Mouse (Mus musculus): ENCODE results near the gene Unc93b1.

Unc93b1 gene

DNA sequence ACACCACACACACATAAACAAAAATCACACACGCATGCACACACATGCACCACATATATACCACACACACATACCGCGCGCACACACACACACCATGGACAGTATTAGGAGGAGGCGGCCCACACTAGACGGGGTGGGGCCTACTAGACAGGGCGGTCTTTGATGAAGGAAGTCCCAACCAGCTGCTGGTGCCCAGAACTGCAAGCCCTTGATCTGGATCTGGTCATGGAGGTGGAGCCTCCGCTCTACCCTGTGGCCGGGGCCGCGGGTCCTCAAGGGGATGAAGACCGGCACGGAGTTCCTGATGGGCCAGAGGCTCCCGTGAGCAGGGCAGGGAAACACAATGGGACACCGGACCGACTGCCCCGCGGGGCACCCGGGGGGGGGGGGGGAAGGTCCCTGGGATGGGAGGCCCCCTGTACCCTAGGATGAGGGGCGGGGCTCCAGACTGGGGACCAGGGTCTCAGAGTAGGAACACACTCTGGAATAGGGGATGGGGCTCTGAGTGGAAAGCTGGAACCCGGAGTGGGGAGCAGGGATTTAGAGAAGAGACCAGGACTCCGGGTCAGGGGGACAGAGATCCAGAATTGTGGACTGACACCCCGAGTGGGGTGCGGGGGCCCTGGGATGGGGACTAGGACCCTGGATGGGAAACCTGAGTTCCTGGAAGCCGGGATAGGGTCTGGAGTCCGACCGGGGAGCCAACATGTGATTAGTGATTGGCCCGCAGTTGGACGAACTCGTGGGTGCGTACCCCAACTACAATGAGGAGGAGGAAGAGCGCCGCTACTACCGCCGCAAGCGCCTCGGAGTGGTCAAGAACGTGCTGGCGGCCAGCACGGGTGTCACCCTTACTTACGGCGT is at the start of gene Unc93b1:
Gene Unc93b1 (plus strand): TSS at position 155 of the 864 bp plus-strand sequence.
- DNase-seq (ENCODE audit: low spot score) = peak; percentile 76

DNA sequence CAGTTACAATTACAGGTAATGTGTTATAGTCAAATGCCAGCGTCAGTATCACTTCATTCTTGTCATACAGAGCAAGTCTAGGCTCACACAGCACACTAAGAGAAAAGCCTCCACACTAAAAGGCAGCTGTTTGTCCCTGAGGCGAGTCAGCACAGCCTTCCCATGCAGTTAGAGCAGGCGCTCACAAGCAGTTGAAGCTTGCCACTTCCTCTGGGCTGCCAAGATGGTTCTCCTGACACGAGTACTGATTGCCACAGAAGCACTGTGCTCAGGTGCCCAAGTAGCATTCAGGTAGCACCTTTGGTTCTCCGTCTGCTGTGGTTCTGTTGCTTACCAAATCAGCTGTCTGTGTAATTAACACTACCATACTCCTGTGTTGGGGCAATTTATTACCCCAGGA is 45.9 kb upstream of the Unc93b1 start:
- DNase-seq (ENCODE audit: low spot score) = no peak

GRCm38 (mm10) chr19:3890181-3890580 is 44.8 kb upstream of the Unc93b1 start:
- DNase-seq (ENCODE audit: low spot score) = no peak

GRCm38 (mm10) chr19:3893545-3894116 is 41.4 kb upstream of the Unc93b1 start:
- DNase-seq (ENCODE audit: low spot score) = no peak

- DNase-seq (ENCODE audit: low spot score) = no peak
These were observed 40.7 kb upstream of the Unc93b1 start for GRCm38 (mm10) chr19:3894294-3894693.

GRCm38 (mm10) chr19:3895171-3895631 is 39.8 kb upstream of the Unc93b1 start:
- no peak for DNase-seq (ENCODE audit: low spot score)

DNA sequence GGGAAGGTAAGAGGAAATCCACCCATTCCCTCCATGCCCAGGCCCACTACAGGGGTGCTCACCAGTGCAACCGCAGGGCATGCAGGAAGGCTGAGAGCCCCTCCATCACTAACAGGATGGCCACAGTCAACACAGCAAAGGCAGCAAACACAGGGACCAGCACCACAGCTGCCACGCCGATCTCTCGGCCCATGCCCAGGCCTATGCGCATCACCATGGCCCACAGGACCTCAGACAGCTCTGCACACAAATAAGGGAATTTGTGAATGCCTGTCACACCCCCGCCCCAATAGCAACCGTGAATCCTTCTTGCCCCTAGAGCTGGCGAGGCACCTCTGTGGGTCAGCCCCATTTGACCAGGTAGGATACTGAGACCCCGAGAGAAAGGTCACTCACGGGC is 38.8 kb upstream of the Unc93b1 start:
- DNase-seq (ENCODE audit: low spot score) = no peak

DNA sequence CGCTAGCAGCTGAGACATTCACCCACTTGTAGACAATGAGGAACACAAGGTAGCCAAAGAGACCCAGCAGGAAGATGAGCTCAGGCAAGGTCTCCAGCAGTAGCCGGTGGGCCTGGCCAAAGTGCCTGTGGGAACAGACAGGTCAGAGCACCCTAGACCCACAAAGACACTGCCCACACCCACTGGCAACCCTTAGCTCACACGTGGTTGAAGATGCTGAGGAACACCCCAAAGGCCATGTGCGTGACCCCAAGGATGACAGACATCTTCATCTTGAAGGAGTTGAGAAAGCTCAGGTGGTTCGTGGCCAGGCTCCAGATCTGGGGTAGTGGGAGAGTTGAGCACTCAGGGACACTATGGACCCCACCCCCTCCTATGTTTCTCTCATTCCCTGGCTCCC is 37.4 kb upstream of the Unc93b1 start:
- no peak for DNase-seq (ENCODE audit: low spot score)

GRCm38 (mm10) chr19:3898952-3899351 is 36.0 kb upstream of the Unc93b1 start:
- no peak for DNase-seq (ENCODE audit: low spot score)

GRCm38 (mm10) chr19:3899618-3900017 is 35.4 kb upstream of the Unc93b1 start:
- DNase-seq (ENCODE audit: low spot score) = no peak

- peak; percentile 43 for DNase-seq (ENCODE audit: low spot score)
These were observed 32.0 kb upstream of the Unc93b1 start for GRCm38 (mm10) chr19:3902966-3903365.

DNA sequence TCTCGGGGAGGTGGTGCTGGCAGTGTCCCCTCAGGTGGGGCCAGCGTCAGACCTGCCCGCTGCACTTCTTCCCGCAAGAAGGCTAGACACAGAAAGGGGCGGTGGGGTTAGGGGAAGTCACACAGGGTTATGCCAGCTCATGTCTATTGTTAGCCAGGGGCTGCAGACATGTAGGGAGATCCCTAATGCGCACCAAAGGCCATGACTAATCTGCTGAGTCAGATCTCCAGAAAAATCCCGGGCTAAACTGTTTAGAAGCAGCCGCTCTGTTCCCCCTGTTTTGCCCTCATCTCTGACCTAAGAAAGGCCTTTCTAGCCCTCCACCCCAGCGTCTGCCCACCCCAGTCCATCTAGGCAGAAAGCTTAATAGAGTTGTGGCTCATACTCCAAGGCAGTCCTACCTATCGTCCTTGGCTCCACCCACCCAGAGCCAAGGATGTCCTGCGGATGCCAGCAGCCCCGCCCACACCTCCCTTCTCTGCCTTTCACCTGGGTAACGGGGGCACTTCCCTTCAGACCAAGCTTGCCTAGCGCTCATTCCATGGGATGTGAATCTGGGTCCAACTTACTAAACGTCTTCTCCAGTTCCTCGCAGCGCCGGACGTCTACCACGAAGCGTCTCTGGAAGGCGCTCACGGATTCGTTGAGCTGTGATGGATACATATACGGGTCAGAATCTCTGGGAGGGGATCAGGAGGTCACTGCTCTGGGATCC is 31.2 kb upstream of the Unc93b1 start:
- peak; percentile 45 for DNase-seq (ENCODE audit: low spot score)

DNA sequence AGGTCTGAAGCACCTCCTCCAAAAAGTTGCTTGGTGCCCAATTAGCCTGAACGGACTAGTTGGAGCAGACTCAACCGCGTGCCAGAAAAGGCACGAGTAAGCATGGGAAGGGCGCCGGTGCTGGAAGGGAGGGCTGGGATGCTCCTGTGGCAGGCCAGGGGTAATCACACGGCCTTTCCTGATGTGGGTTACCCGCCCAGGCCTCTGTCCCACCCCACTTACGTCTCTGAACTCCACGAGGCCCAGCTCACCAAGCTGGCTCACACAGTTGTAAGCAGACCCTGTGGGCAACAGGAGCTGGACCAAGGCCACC is 30.7 kb upstream of the Unc93b1 start:
- DNase-seq (ENCODE audit: low spot score) = no peak

- DNase-seq (ENCODE audit: low spot score) = peak; percentile 46
These were observed 29.6 kb upstream of the Unc93b1 start for GRCm38 (mm10) chr19:3905261-3905969.

DNA sequence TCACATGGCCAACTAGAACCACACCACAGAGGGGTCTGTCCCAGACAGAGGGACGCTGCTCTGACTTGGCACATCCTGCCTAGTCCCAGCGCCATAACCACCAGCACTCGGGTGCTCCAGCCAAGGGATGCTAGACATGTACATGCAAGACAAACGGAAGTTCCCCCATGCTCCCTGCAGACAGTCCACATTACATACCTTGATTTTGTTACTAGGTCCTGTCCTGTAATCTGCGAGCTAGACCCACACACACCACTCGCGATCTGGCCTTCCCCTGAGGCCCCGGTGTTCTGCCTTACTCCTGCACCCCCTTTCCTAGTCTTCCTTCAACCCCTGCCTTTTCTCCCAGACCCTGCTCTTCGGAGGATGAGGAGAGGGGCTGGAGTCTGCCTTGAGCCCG is 28.7 kb upstream of the Unc93b1 start:
- peak; percentile 46 for DNase-seq (ENCODE audit: low spot score)

- DNase-seq (ENCODE audit: low spot score) = peak; percentile 83
These were observed 27.9 kb upstream of the Unc93b1 start, which contains the start of gene Tcirg1 for GRCm38 (mm10) chr19:3906795-3907786. Gene Tcirg1, minus strand, starts transcription at chr19:3907133.

DNA sequence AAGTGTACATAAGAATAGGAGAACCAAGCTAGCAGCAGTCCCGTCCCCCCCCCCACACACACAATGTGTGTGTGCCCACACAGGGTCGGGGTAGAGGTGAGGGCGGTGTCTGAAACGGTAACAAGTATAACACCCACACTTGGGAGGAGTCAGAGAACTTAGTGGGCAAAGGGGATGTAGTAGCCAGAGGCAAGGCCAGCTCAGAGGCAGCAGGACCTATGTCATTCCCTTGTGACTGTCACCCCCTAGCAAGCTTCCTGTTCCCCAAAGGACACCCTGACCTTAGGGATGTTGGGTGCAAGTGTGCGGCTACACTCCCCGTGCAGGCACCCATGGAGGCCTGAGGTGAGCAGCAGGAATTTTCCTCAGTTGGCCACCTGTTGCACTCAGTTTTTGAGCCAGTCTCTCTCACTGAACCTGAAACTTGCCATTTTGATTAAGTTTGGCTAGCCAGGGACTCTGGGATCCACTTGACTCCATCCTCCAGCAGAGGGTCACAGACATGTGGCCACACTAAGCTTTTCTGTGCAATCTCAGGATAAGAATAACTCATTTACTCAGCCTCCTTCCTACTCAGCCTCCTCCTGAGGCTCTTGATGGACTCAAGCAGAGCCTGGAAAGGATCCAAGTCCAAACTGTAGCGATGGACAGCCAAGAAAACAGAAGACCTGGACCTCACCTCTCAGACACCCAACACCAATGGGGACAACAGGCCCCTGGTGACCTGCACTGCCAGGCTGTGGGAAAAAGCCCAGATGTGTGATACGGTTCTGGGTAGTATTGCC is 26.9 kb upstream of the Unc93b1 start:
- DNase-seq (ENCODE audit: low spot score) = no peak

DNA sequence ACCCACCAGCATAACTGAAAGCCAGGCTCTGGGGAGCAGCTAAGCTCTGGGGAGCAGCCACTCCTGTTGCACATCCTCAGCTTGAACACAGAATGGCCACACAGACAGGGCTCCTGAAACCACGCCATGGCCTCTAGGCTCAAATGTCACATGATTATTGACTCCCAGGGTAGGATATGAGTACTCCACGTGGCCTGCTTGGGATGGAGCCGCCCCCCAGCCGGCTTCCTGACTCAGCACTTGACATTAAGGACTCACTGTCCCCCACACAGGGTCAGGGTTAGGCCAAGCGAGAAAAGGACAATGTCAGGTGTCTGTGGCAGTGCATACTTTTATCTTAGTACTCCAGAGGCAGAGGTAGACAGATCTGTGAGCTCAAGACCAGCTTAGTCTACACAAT is 24.8 kb upstream of the Unc93b1 start:
- DNase-seq (ENCODE audit: low spot score) = no peak

DNA sequence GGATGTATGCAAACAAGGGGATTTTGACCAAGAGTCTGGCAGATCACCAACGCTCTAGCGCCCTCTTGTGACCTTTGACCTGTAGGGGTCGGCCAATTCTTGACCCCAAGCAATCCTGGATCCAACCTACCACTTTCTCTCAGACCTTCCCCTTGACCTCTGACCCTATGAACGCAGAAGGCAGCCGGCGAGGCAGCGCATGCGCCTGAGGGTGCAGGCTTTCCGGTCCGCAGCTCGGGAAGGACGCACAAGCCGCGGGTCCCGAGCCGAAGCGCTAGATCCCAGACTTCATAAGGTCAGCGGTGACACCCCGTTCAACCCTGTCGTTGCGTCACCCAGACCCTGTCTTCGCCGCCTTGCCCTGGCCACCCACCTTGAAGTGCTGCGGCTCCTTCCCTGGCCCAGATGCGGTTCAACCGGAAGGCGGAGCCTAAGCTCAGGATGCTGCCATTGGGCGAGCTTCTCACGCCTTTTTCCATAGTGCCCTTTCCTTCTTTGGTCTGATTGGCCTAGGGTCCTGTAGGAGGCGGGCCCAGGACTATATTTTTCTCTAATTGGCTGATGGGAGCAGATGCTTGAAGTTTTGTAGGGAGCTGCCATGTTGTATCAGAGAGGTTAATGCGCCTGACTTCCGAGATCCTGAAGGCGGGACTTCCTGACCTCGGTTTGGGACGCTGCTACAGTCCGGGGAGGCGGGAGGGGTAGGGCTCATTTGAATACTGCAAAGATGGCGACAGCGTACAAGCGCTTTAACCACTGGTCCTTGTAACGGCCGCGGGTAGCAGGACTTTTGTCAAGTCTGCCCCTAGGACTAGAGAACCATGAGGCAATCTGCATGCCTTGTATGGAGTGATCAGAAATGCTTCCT is 22.4 kb upstream of the Unc93b1 start, which contains the start of gene Ndufs8:
Gene Ndufs8 (minus strand): TSS at position 438 of the 868 bp plus-strand sequence.
- peak; percentile 86 for DNase-seq (ENCODE audit: low spot score)
